Mouse (Mus musculus): ENCODE results near the gene Enox1.

Gene Enox1

DNA sequence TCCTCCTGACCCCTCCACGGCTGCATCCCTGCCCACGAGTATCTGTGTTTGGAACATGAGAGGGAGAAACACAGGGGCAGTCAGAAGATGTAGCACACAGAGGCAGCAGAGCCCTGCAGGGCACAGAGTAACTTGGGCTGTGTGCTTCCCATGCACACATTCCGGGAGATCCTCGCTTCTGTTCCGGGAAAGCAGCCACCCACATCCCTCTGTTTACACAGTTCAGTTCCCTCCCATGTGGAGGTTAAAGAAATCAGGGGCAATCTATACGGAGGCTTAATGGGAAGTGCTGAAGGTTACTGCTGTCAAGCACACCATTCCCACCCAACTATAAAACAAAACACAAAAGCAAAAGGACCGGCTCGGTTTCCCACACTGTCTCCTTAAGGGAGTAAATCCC, 516.6 kb downstream of the Enox1 start:
- DNase-seq (ENCODE audit: low spot score in 2 of 2), result no peak

DNA sequence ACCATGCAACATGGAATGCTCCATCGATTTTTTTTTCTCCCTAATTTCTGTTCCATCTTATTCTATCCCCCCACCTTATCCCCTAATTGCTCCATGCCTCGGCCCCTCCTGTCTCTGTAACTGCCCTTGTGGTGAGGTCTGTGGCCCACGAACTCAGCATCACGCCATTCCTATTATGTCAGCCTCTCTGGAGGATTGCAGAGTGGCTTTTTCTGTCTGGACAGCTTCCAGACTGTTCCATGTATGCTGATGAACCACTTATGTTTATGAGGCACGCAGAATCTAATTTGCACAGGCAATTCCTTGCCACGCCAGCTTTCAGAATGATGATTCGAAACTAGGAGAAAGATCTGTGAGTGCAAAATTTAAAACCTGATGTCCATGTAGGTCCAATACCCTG, 521.4 kb downstream of the Enox1 start:
- DNase-seq (ENCODE audit: low spot score in 2 of 2), result no peak

DNA sequence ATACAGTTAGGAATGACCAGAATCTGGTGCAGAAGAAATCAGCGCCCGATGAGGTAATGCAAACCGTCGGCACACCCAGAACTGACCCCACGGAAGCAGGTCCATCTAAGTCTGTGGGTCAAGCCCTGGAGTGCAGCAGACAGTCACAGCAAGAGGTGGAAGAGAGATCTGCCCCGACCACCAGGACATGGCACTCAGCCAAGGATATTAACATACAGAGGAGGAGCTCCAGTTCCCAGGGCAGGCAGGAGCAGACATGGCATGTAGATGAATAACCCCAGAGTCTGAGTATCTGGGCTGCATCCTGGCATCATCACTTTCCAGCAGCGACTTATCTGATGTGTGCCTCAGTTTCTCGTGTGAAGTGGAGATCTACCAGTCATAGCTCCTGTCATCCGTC, 523.3 kb downstream of the Enox1 start:
- DNase-seq (ENCODE audit: low spot score in 2 of 2), result no peak

DNA sequence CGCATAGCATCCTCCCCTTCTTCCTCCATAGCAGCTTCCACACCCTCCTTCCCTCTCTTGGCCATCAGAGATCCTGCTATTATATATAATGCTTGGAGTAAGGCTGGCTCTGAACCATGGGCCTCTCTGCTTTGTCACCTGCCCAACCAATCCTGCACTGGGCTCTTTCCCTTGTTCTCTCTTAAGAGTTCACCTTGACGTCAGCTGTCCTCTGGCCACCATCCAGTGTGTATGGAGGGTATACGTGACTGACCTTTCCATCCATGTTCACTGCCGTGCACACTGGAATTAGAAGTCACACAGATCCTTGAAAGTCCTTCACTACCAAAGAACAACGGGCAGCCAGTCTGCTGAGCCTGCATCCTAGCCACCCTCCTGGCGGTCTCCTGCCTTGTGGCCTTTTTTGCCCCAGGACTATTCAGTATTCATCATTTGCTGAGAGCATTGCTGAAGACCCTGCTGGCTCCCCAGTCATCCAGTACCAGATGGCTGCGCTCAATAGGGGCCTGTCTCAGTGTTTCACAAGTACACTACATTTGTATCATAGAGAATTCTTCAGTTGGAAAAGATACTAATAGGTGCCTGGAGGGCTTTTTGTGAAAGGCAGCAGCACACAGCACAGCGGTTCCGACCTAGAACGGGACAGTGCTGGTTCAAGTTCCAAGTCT, 526.5 kb downstream of the Enox1 start:
- no peak for DNase-seq (ENCODE audit: low spot score in 2 of 2)

DNA sequence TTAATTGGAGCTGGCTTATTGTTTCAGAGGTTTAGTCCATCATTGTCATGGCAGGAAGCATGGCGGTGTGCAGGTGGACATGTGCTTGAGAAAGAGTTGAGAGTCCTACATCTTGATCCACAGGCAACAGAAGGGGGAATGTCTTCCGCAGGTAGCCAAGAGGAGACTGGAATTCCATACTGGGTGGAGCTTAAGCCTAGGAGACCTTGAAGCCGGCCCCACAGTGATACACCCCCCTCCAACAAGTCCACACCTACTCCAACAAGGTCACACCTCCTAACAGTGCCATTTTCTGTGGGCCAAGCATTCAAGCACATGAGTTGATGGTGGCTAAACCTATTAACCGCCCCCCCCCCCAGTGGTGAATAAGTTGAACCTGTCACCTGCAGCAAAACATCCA, 533.3 kb downstream of the Enox1 start:
- no peak for DNase-seq (ENCODE audit: low spot score in 2 of 2)

DNA sequence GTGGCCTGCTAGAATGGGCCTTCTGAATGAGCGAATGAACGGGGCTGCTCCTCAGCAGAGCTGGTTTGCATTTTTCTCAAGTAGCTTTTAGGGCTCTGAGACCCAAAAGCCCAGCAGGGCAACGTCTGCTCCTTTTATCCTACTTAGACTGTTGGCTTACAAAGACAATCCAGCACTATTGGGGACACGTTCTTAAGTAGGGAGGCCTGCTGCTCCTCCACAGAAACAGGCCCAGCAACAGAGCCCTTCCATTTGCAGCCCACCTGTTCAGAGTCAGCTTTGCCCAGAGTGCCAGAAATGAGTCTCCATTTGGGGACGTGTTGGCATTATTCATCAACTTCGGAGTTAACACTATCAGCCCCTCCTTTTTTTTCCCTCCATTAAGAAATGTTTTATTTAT, 548.4 kb downstream of the Enox1 start:
- no peak for DNase-seq (ENCODE audit: low spot score in 2 of 2)

DNA sequence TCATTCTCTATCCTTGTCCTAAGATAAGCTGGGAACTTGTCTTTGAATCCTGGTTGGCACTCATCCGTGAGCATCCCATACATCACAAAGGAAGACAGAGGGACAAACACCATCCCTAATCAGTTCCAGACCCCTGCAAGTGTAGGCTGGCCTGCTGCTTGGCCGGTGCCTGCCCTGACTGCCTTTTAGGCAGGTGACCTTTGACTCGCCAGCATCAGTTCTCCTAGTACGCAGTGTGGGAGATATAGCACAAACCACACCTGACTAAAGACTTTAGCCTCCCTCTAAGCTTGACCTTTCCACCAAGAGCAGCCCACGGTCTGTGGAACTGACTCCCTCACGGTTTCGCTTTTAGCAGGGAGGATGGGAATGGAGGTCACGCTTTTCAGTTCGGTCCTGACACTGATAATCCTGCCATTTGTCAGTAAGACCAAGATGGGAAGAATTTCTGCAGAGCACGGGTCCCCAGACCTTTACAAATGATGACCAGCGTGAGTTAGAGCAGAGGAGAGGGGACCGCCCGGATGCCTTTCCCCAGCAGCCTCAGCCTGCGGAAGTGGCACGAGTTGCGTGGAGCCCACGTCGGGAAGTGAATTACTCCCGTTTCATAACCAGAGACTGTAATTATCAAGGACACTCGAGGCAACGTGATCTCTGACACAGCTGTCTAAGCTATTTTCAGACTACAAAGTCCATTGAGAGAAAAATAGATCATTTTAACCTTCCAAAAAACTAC, 550.1 kb downstream of the Enox1 start:
- no peak for DNase-seq (ENCODE audit: low spot score in 2 of 2)

DNA sequence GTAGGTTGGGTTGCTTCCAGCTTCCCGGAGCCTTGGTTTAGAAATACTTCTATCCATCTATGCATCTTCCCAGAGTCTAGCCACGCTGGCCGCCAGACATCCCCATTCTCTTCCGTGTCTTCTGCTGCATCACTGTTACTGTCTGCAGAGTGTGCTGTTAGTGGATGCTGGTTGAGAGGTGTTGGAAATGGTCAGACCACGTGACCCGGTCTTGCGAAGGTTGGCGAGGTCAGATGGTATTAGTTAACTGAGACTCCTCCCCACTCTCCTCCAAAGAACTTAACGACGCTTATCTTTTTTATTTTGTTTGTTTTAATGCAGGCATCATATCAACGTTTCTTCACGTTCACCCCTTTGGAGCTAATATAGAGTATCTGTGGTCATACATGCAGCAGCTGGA, 550.7 kb downstream of the Enox1 start:
- DNase-seq (ENCODE audit: low spot score in 2 of 2), result no peak

DNA sequence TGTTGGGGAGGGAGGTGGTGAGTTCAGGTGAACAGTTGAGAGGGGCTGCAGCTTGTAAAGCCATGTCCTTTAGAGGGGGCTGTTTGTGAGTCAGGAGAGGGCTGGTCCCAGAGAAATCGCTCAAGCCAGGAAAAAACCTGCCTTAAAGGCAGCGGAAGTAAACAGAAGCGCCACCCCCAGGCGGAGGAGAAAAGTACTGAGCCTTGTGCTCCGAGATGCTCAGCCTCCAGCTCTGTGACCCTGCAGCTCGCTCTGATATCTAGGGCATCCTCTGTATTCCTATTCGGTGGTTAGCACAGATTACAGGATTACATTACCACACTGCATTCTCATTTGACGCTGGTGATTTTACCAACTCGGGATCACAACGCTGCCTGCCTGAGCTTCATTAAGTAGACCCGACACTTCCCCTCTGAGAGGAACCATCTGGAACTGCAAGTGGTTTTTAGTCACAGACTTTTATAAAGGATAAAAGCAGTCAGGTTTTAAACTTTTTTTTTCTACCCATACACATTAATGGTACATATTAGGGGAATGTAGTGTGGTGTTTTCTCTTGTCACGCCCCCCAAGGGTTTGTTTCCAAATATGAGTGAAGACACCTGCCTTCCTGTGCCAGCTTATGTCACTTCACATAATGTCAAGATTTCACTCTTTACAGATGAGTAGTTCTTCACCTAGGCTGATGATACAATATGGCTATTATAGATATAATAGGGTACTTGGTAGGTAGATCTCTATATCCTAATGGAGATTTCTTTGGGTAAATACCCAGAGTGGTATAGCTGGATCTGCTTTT, 552.0 kb downstream of the Enox1 start:
- no peak for DNase-seq (ENCODE audit: low spot score in 2 of 2)

DNA sequence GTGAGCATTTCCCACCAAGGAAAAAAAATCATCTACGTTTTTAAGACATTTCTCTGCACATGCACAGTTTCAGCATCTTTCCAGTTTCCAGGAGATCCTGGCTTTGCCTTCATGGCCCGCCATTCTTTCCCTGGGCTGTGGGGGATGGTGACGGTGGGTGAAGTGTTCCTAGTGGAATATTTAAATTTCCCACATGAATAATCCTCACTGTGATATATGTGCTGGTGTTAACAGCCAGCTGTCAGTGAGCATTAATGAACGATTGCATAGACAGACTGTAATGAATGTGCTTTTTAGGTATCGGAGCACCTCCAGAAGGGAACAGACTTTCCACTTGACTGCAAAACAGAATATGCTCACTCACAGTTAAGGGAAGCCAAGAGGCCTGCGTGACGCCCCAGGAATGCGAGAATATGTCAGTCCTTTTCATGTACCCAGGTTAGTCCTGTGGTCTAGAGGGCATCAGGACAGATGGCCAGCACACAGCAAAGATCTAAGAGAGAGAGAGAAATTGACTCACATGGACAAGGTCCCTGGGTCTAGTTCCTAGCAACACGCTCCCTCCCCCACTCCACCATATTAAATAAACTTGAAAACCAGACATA, 558.5 kb downstream of the Enox1 start:
- DNase-seq (ENCODE audit: low spot score in 2 of 2), result no peak

DNA sequence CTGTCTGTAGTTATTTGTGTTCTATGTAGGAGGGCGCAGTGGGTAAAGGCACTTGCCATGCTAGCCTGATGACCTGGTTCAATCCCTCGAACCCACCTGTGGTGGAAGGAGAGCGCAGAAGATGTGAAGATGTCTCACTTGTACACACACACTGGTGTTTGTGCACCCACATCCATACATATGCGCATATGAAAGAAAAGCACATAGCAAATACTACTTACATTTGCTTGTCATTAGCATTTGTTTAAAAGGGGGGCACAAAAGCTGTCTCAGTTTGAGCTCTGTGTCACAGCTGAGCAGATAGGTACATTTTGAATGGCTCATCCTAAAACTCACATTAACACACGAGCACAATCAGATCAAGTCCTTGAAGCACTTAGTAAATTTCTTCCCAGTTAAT, 560.4 kb downstream of the Enox1 start:
- no peak for DNase-seq (ENCODE audit: low spot score in 2 of 2)

DNA sequence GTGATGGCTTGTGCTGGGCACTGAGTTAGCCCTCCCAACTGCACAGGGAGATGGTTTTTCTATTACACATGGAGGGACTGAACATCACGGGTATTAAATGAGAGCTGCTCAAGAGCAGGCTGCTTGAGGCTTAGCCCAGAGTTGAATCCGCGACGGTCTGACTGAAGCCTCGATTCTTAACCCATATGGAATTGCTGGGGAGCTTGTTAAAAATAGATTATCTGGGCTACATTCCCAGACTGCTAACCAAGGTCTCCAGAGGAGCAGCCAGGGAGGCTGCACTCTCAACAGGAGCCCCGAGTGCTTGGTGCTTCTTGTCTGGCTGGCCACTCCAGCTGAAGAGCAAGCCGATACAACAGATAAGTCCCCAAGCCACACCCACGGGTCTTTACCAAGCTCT, 562.3 kb downstream of the Enox1 start:
- DNase-seq (ENCODE audit: low spot score in 2 of 2), result no peak

DNA sequence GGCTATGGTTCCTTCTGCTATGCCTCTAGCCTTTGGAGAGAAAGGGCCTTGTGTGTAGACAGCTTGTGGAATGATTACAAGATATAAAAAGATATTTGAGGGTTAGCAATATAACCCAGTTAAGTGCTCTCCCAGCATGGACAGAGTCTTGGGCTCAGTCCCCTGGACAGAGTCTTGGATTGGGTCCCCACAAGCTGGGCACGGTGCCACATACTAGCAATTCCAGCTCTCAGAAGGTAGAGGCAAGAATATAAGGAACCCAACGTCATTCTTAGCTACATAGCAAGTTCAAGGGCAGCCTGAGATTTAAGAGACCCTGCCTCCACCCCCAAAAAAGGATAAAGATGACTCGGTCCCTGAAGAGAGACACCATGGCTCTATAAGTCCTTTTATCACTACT, 581.5 kb downstream of the Enox1 start:
- DNase-seq (ENCODE audit: low spot score in 2 of 2), result no peak

DNA sequence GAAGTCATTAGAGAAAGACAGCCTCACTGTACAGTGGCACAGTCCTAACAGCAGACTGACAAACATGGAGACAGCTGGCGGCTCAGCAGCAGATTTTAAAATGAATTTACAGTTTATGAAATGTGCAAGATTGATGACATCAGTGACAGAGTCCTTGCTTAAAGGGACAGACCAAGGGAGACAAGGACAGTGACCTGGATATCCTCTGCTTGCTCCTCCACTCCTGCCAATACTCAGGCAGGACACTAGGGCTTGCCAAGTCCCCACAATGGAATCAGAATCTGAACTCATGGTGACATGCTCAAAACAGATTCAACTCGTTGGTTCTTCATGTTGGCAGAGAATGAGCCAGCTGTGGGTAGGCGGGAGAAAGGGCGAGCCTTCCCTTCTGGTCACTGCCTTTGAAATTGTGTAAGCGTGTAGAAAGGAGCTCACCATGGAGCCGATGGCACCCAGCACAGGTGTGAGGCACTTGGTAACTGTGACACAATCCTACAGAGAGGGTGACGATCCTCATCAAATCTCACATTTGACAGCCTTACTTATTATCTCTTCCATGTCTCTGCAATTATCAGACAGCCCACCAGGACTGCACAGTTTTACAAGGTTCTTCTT, 582.3 kb downstream of the Enox1 start:
- DNase-seq (ENCODE audit: low spot score in 2 of 2), result no peak

DNA sequence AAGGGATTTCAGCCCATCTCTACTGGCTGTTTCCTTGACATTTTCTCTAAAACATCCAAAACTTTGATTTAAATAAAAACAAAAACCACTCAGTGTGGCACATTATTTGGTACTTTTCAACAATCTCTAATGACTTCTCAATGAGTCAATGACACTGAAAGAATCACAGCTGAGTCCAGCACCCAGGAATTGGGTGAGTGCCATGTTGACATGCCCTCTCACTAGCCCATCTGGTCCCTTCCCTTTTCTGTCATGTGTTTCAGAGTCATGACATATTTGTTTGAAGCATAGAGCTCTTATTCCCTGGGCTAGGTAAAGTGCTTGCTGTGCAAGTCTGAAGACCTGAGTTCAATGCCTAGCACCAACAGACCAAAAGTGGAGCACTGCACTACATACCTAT, 582.8 kb downstream of the Enox1 start:
- no peak for DNase-seq (ENCODE audit: low spot score in 2 of 2)

DNA sequence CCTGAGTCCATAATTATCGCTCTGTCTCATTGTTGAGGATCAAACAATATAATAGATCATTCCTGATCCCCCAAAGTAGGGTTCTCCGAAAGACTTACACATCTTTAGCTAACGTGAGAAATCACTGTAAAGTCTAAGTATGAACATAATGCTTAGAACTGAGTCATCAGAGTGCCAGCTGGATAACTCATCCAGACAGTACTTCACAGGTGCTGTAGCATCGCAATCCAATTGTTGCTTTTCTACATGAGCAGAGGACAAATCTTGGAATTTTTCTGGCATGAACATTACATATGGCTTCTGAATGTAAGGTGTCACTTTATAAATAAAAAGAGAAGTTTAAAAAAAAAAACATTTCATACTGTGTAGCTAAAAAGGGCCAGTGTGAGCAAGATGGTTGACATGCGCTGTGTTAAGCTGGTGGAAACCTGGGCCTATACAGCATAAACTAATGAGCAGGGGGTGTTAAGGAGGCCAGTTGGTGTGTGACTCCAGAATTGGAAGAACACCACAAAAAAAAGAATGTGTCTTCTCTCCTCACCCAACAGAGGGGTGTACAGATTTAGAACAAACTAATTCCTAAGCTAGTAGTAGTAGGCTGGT, 588.2 kb downstream of the Enox1 start:
- peak in 1 of 2 experiments; percentile 17 for DNase-seq (ENCODE audit: low spot score in 2 of 2)

DNA sequence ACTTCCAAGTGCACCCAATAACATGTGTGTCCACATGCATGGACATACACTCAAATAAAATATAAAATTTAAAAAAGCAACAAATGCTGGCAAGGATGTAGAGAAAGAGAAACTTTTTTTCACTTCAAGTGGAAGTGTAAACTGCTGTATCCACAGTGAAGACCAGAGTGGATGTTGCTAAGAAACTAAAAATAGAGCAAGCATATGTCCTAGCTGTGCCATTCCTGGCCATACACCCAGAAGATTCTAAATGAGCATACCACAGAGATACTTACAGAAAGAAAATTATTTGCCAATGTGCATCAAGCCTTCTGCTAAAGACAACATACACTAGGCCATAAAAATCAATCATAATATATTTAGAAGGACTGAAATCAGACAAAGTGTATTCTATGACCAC, 592.4 kb downstream of the Enox1 start:
- no peak for DNase-seq (ENCODE audit: low spot score in 2 of 2)

Measured in frontal cortex, postnatal 10 days (tissue).